In the genomic region with DNA sequence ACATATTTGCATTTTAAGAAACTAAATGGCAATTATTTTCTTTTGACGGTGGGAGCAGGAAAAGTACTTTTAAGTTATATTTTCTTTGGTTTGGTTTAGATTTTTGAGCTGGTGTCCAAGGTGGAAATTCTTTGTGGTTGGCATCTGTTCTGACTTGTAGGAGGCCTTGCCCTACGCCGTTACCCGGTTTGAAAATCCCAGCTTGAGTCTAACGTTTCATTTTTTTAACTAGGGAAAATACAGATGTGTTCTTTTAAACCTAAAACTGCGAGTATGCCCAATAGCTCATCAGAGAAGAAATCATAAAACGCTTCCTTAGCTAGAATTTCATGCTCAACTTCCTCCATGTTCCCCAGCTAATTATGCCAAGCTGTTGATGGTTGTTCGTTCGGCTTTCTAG, we compare ENCODE assay signal across 20 mouse cellular contexts. TPM values are rescaled to one million over a fixed set of nuclear protein-coding genes. Genes with fewer than 3 reads are reported as not detected.
DNase-seq lines count a peak whose midpoint lies in the region; ATAC-seq and TF ChIP-seq lines count a peak whose summit lies in the region.
"Had no signal": no experiment of that assay in that cellular context is flagged by ENCODE, and none has a peak within 500 bp of the region (broad histone marks: within the 10 kb centered on the region; RNA-seq: fewer than 3 reads in every experiment).

No protein-coding gene starts in this region.

- H3K9me3 ChIP-seq in limb, embryonic 13.5 days: no peaks in the 10 kb centered on the region
- H3K9me3 ChIP-seq in limb, embryonic 10.5 days (replicated peaks): no peaks in the 10 kb centered on the region
- no peaks in the 10 kb centered on the region for H3K9me3 ChIP-seq in embryonic facial prominence, embryonic 14.5 days (ENCODE audit: control insufficient read depth, low read length)
- no peaks in the 10 kb centered on the region for H3K9me3 ChIP-seq in limb, embryonic 14.5 days (ENCODE audit: control insufficient read depth, low read length)
- H3K9me3 ChIP-seq: forebrain, embryonic 13.5 days; forebrain, embryonic 15.5 days; G1E had no signal

- H3K4me1 ChIP-seq in limb, embryonic 13.5 days: peaks cover 37% of the 10 kb centered on the region
- peaks cover 26% of the 10 kb centered on the region for H3K4me1 ChIP-seq in limb, embryonic 10.5 days
- H3K4me1 ChIP-seq in embryonic facial prominence, embryonic 14.5 days (ENCODE audit: control insufficient read depth, insufficient read depth, low read length): peaks cover 23% of the 10 kb centered on the region
- peaks cover 28% of the 10 kb centered on the region for H3K4me1 ChIP-seq in limb, embryonic 14.5 days (ENCODE audit: control insufficient read depth, insufficient read depth, low read length)
- peaks cover 2% of the 10 kb centered on the region; the same call in 1 of the 2 replicates for H3K4me1 ChIP-seq in cerebellum, adult 2 months (ENCODE audit: control insufficient read depth, insufficient read depth, low read length)
- H3K4me1 ChIP-seq: forebrain, embryonic 13.5 days had no signal

- H3K27me3 ChIP-seq in limb, embryonic 13.5 days: no peaks in the 10 kb centered on the region
- no peaks in the 10 kb centered on the region for H3K27me3 ChIP-seq in limb, embryonic 10.5 days (ENCODE audit: low read depth, poor library complexity, severe bottlenecking)
- no peaks in the 10 kb centered on the region for H3K27me3 ChIP-seq in embryonic facial prominence, embryonic 14.5 days (replicated peaks; ENCODE audit: control insufficient read depth, insufficient read depth, low read length)
- H3K27me3 ChIP-seq in limb, embryonic 14.5 days (ENCODE audit: control insufficient read depth, insufficient read depth, low read length): no peaks in the 10 kb centered on the region
- no peaks in the 10 kb centered on the region for H3K27me3 ChIP-seq in cerebellum, adult 2 months (ENCODE audit: control insufficient read depth, insufficient read depth, low read length)
- H3K27me3 ChIP-seq: forebrain, embryonic 13.5 days; forebrain, embryonic 15.5 days; Patski had no signal

- WGBS in limb, embryonic 13.5 days: 19% methylated on average over 9 of the region's 9 CpGs
- 82% methylated on average over 9 of the region's 9 CpGs for WGBS in limb, embryonic 10.5 days
- 24% methylated on average over 9 of the region's 9 CpGs for WGBS in embryonic facial prominence, embryonic 14.5 days
- WGBS in limb, embryonic 14.5 days: 20% methylated on average over 9 of the region's 9 CpGs
- WGBS in cerebellum, adult 2 months: 52% methylated on average over 9 of the region's 9 CpGs

- no peak for DNase-seq in limb, embryonic 10.5 days (ENCODE audit: low spot score)
- peak; percentile 62 for DNase-seq in embryonic facial prominence, embryonic 14.5 days (ENCODE audit: low spot score)
- no peak for DNase-seq in limb, embryonic 14.5 days (ENCODE audit: low spot score)
- DNase-seq in cerebellum, adult 2 months: no peak
- no peak for DNase-seq in cerebellum, adult 9-11 months
- no peak for DNase-seq in left cerebral cortex, postnatal 14 days (ENCODE audit: low spot score in 2 of 2)
- DNase-seq: adrenal gland, adult 8-10 months; adrenal gland, postnatal 14 days; adrenal gland, postnatal 36 days; cerebellum, adult 11-12 months; cerebellum, adult 8-10 months; cerebellum, postnatal 10 days; cerebellum, postnatal 25 days; forebrain, postnatal 0 days had no signal

- no peak overlapping the region for H3K9ac ChIP-seq in limb, embryonic 13.5 days
- H3K9ac ChIP-seq in embryonic facial prominence, embryonic 14.5 days (ENCODE audit: low read depth, low read length): no peak overlapping the region
- H3K9ac ChIP-seq in limb, embryonic 14.5 days (ENCODE audit: low read depth, low read length, severe bottlenecking): no peak overlapping the region
- H3K9ac ChIP-seq: forebrain, embryonic 13.5 days; forebrain, embryonic 15.5 days; forebrain, postnatal 0 days had no signal

- no peak for TF ChIP-seq CTCF in cerebellum, adult 2 months (IDR thresholded peaks at IDR 0.05; ENCODE audit: borderline replicate concordance, insufficient read depth, low read depth, low read length)

- intact Hi-C loops in left cerebral cortex, postnatal 14 days (cut with DNase I): no loop called here

- no peaks in the 10 kb centered on the region for H3K36me3 ChIP-seq in limb, embryonic 13.5 days
- H3K36me3 ChIP-seq in limb, embryonic 10.5 days: no peaks in the 10 kb centered on the region
- H3K36me3 ChIP-seq in embryonic facial prominence, embryonic 14.5 days (ENCODE audit: control insufficient read depth, insufficient read depth, low read length): no peaks in the 10 kb centered on the region
- no peaks in the 10 kb centered on the region for H3K36me3 ChIP-seq in limb, embryonic 14.5 days (ENCODE audit: control insufficient read depth, insufficient read depth, low read length)
- H3K36me3 ChIP-seq: forebrain, embryonic 15.5 days; G1E had no signal

- no peak overlapping the region for H3K4me2 ChIP-seq in limb, embryonic 13.5 days (replicated peaks)
- H3K4me2 ChIP-seq in embryonic facial prominence, embryonic 14.5 days (ENCODE audit: low read depth, low read length): no peak overlapping the region
- H3K4me2 ChIP-seq in limb, embryonic 14.5 days (replicated peaks; ENCODE audit: low read depth, low read length, severe bottlenecking): no peak overlapping the region
- H3K4me2 ChIP-seq: forebrain, embryonic 13.5 days; forebrain, embryonic 15.5 days had no signal

- ATAC-seq in limb, embryonic 13.5 days (ENCODE audit: low FRiP score, low read depth): no peak
- ATAC-seq in embryonic facial prominence, embryonic 14.5 days (ENCODE audit: low read depth): no peak
- ATAC-seq in limb, embryonic 14.5 days (ENCODE audit: low FRiP score, low read depth): no peak
- ATAC-seq: activated CD4-positive, CD25-positive, alpha-beta regulatory T cell, adult 4 months; forebrain, embryonic 13.5 days; forebrain, embryonic 15.5 days; forebrain, postnatal 0 days; Patski had no signal

- TF ChIP-seq POLR2A in limb, embryonic 14.5 days (IDR thresholded peaks at IDR 0.05; ENCODE audit: borderline replicate concordance, extremely low read depth, insufficient read depth, insufficient read length): no peak
- TF ChIP-seq POLR2A in cerebellum, adult 2 months (IDR thresholded peaks at IDR 0.05; ENCODE audit: borderline replicate concordance, insufficient read depth, low read length): no peak

- no peak overlapping the region for H3K4me3 ChIP-seq in limb, embryonic 13.5 days
- no peak overlapping the region for H3K4me3 ChIP-seq in limb, embryonic 10.5 days
- H3K4me3 ChIP-seq in embryonic facial prominence, embryonic 14.5 days (ENCODE audit: low read depth, low read length): no peak overlapping the region
- no peak overlapping the region for H3K4me3 ChIP-seq in limb, embryonic 14.5 days (replicated peaks; ENCODE audit: low read length)
- no peak overlapping the region for H3K4me3 ChIP-seq in cerebellum, adult 2 months (replicated peaks; ENCODE audit: insufficient read depth, low read depth, low read length)
- H3K4me3 ChIP-seq: forebrain, embryonic 13.5 days; forebrain, embryonic 15.5 days had no signal

- peak overlapping the region; percentile 59; the same call in 1 of the 2 replicates for H3K27ac ChIP-seq in limb, embryonic 13.5 days
- H3K27ac ChIP-seq in limb, embryonic 10.5 days: no peak overlapping the region
- peak overlapping the region; percentile 61; the same call in 1 of the 2 replicates for H3K27ac ChIP-seq in embryonic facial prominence, embryonic 14.5 days (replicated peaks; ENCODE audit: low read depth, low read length)
- H3K27ac ChIP-seq in limb, embryonic 14.5 days (replicated peaks; ENCODE audit: low read depth, low read length): peak overlapping the region; percentile 11; the same call in 1 of the 2 replicates
- H3K27ac ChIP-seq in cerebellum, adult 2 months (ENCODE audit: insufficient read depth, low read length): no peak overlapping the region
- H3K27ac ChIP-seq: forebrain, embryonic 13.5 days; forebrain, embryonic 15.5 days had no signal

RNA-seq across cellular contexts. Expression of a gene that starts 16.3 kb away (rescaled TPM):
- polyA plus RNA-seq in limb, embryonic 13.5 days (2015; fragmentation: Nextera tagmentation; extraction: Ambion mirVana): 78.4 and 92.0 TPM in 2 replicates
- 21.3 and 35.6 TPM in 2 replicates for polyA plus RNA-seq in limb, embryonic 10.5 days (2016; fragmentation: Nextera tagmentation; extraction: Ambion mirVana)
- 100 and 102 TPM in 2 replicates for polyA plus RNA-seq in embryonic facial prominence, embryonic 14.5 days (2014; fragmentation: Nextera tagmentation; extraction: Ambion mirVana)
- polyA plus RNA-seq in limb, embryonic 14.5 days (2012; rRNA removed): 127 and 154 TPM in 2 replicates
- 99.1 and 114 TPM in 2 replicates for polyA plus RNA-seq in limb, embryonic 14.5 days (2014; fragmentation: Nextera tagmentation; extraction: Ambion mirVana)
- polyA plus RNA-seq in cerebellum, adult 2 months (2012; rRNA removed): 8.2 and 11.9 TPM in 2 replicates
- total RNA-seq in left cerebral cortex, postnatal 14 days (2021): 10 to 100 TPM; 20.0 to 21.3 TPM
- polyA plus RNA-seq: G1E had no signal

Comparison
In these comparisons a context has a peak if more than half of its experiments do, and no peak if none do; other contexts are left out.
1. H3K27ac ChIP-seq: peak in limb, embryonic 13.5 days (single experiment), embryonic facial prominence, embryonic 14.5 days (single experiment) and limb, embryonic 14.5 days (single experiment); none in limb, embryonic 10.5 days (single experiment) and cerebellum, adult 2 months (single experiment).